ENCODE assay signal across 24 mouse cellular contexts in genomic region chr19:29717854-29718253, GRCm38 (mm10). TPM values are rescaled to one million over a fixed set of nuclear protein-coding genes. Genes with fewer than 3 reads are reported as not detected.
DNase-seq lines count a peak whose midpoint lies in the region; ATAC-seq lines count a peak whose summit lies in the region.
"Had no signal": no experiment of that assay in that cellular context is flagged by ENCODE, and none has a peak within 500 bp of the region (broad histone marks: within the 10 kb centered on the region; RNA-seq: fewer than 3 reads in every experiment).

No protein-coding gene starts in this region.

- H3K4me1 ChIP-seq in midbrain, embryonic 11.5 days (ENCODE audit: control insufficient read depth, insufficient read depth, low read length), result no peaks in the 10 kb centered on the region
- no peaks in the 10 kb centered on the region for H3K4me1 ChIP-seq in midbrain, embryonic 14.5 days (ENCODE audit: control insufficient read depth, insufficient read depth, low read length)
- H3K4me1 ChIP-seq: forebrain, embryonic 10.5 days; forebrain, embryonic 13.5 days; heart, embryonic 10.5 days; hindbrain, embryonic 12.5 days; hindbrain, embryonic 15.5 days had no signal

- H3K27me3 ChIP-seq in midbrain, embryonic 11.5 days (ENCODE audit: control insufficient read depth, insufficient read depth, low read length), result no peaks in the 10 kb centered on the region
- H3K27me3 ChIP-seq in midbrain, embryonic 14.5 days (ENCODE audit: control insufficient read depth, insufficient read depth, low read length), result no peaks in the 10 kb centered on the region
- H3K27me3 ChIP-seq: CH12.LX; forebrain, embryonic 13.5 days; hindbrain, embryonic 12.5 days; hindbrain, embryonic 15.5 days had no signal

- H3K27ac ChIP-seq in midbrain, embryonic 11.5 days (ENCODE audit: low read depth, low read length), result no peak overlapping the region
- no peak overlapping the region for H3K27ac ChIP-seq in midbrain, embryonic 14.5 days (replicated peaks; ENCODE audit: low read depth, low read length)
- H3K27ac ChIP-seq: forebrain, embryonic 10.5 days; forebrain, embryonic 13.5 days; heart, adult 2 months; heart, embryonic 10.5 days; hindbrain, embryonic 12.5 days; hindbrain, embryonic 15.5 days had no signal

- peaks cover 11% of the 10 kb centered on the region for H3K36me3 ChIP-seq in midbrain, embryonic 11.5 days (ENCODE audit: control insufficient read depth, insufficient read depth, low read length)
- H3K36me3 ChIP-seq in midbrain, embryonic 14.5 days (ENCODE audit: control insufficient read depth, insufficient read depth, low read length), result peaks cover 46% of the 10 kb centered on the region

- no peak for ATAC-seq in midbrain, embryonic 11.5 days (ENCODE audit: low FRiP score)
- ATAC-seq in midbrain, embryonic 14.5 days (ENCODE audit: low FRiP score, low TSS enrichment), result no peak
- peak; percentile 85 for ATAC-seq in activated CD4-positive, CD25-positive, alpha-beta regulatory T cell, adult 4 months
- ATAC-seq: forebrain, embryonic 13.5 days; forebrain, embryonic 16.5 days; intestine, embryonic 16.5 days had no signal

- no peak overlapping the region for H3K4me2 ChIP-seq in midbrain, embryonic 11.5 days
- no peak overlapping the region for H3K4me2 ChIP-seq in midbrain, embryonic 14.5 days (ENCODE audit: low read length)
- H3K4me2 ChIP-seq: forebrain, embryonic 13.5 days; hindbrain, embryonic 12.5 days; hindbrain, embryonic 15.5 days had no signal

- DNase-seq in midbrain, embryonic 11.5 days (ENCODE audit: low spot score, missing footprints), result peak; percentile 33
- no peak for DNase-seq in midbrain, embryonic 14.5 days
- DNase-seq in naive thymus-derived CD4-positive, alpha-beta T cell, adult 2 months (ENCODE audit: low read depth), result peak; percentile 9
- DNase-seq in ovary, adult 18-20 months (ENCODE audit: low spot score), result no peak
- no peak for DNase-seq in MN1 (ENCODE audit: low spot score)
- DNase-seq: adrenal gland, adult 8-10 months; adrenal gland, postnatal 25 days; B cell, adult 2 months; cerebellum, adult 18-20 months; cerebellum, adult 9-10 months; cerebellum, postnatal 14 days; gastrocnemius, postnatal 10 days; gastrocnemius, postnatal 36 days; heart, adult 2 months had no signal

- H3K9ac ChIP-seq in midbrain, embryonic 11.5 days (ENCODE audit: low read length), result no peak overlapping the region
- H3K9ac ChIP-seq in midbrain, embryonic 14.5 days (replicated peaks; ENCODE audit: low read length), result no peak overlapping the region
- H3K9ac ChIP-seq: forebrain, embryonic 13.5 days; hindbrain, embryonic 12.5 days; hindbrain, embryonic 15.5 days had no signal

- H3K9me3 ChIP-seq in midbrain, embryonic 11.5 days (ENCODE audit: control insufficient read depth, low read length), result no peaks in the 10 kb centered on the region
- no peaks in the 10 kb centered on the region for H3K9me3 ChIP-seq in midbrain, embryonic 14.5 days (ENCODE audit: control insufficient read depth, low read length)
- H3K9me3 ChIP-seq: forebrain, embryonic 10.5 days; forebrain, embryonic 13.5 days; G1E; heart, embryonic 10.5 days; hindbrain, embryonic 12.5 days; hindbrain, embryonic 15.5 days had no signal

- WGBS in midbrain, embryonic 11.5 days, result 93% methylated on average over 3 of the region's 3 CpGs
- WGBS in midbrain, embryonic 14.5 days, result 91% methylated on average over 3 of the region's 3 CpGs

- H3K4me3 ChIP-seq in midbrain, embryonic 11.5 days (ENCODE audit: low read depth, low read length), result no peak overlapping the region
- no peak overlapping the region for H3K4me3 ChIP-seq in midbrain, embryonic 14.5 days (replicated peaks; ENCODE audit: low read depth, low read length)
- H3K4me3 ChIP-seq: forebrain, embryonic 10.5 days; forebrain, embryonic 13.5 days; heart, adult 2 months; heart, embryonic 10.5 days; hindbrain, embryonic 12.5 days; hindbrain, embryonic 15.5 days had no signal

RNA-seq across cellular contexts. Expression of gene Mlana, which starts 20.2 kb away (rescaled TPM):
- polyA plus RNA-seq in midbrain, embryonic 11.5 days (2014; fragmentation: Nextera tagmentation; extraction: Ambion mirVana), result 0.26 and 0.54 TPM in 2 replicates
- polyA plus RNA-seq in midbrain, embryonic 14.5 days (2014; fragmentation: Nextera tagmentation; extraction: Ambion mirVana), result not detected in 2 replicates
- not detected for polyA plus RNA-seq in activated CD4-positive, CD25-positive, alpha-beta regulatory T cell, adult 4 months (2017; shearing (Covaris generic))
- polyA plus RNA-seq: forebrain, embryonic 13.5 days; forebrain, embryonic 16.5 days; G1E; hindbrain, embryonic 12.5 days; hindbrain, embryonic 15.5 days; intestine, embryonic 16.5 days had no signal

Comparison
In these comparisons a context has a peak if more than half of its experiments do, and no peak if none do; other contexts are left out.
1. DNase-seq: peak in midbrain, embryonic 11.5 days (single experiment) and naive thymus-derived CD4-positive, alpha-beta T cell, adult 2 months (single experiment); none in midbrain, embryonic 14.5 days (single experiment), ovary, adult 18-20 months (single experiment) and MN1 (single experiment).